Mouse (Mus musculus) kidney, adult 9 months (tissue): ENCODE measurements around the gene Msi1.

Experiments
- DNase-seq: peaks from one replicate; pipeline ENCODE4 v3.0.0; 2022

Msi1 gene

GRCm38 (mm10) chr5:115473191-115473590 is 43.8 kb downstream of the Msi1 start:
- DNase-seq, result no peak

- DNase-seq, result no peak
Measured at GRCm38 (mm10) chr5:115474174-115474828, 44.9 kb downstream of the Msi1 start.

- DNase-seq, result peak; percentile 78
Measured at GRCm38 (mm10) chr5:115475337-115476106, 46.1 kb downstream of the Msi1 start.

- DNase-seq, result no peak
Measured at GRCm38 (mm10) chr5:115476107-115476727, 46.8 kb downstream of the Msi1 start.

- DNase-seq, result no peak
Measured at GRCm38 (mm10) chr5:115479561-115479960, 50.2 kb downstream of the Msi1 start.

GRCm38 (mm10) chr5:115480101-115480500 is 50.7 kb downstream of the Msi1 start:
- DNase-seq, result no peak

- DNase-seq, result no peak
Measured at GRCm38 (mm10) chr5:115482390-115483265, 53.2 kb downstream of the Msi1 start.

- DNase-seq, result no peak
Measured at GRCm38 (mm10) chr5:115483385-115483784, 54.0 kb downstream of the Msi1 start.

GRCm38 (mm10) chr5:115483947-115484920 is 54.8 kb downstream of the Msi1 start, which contains the start of gene Sirt4:
Gene Sirt4 (minus strand): TSS chr5:115484725.
- peak; percentile 96 for DNase-seq

- no peak for DNase-seq
Measured at GRCm38 (mm10) chr5:115484996-115485395, 55.6 kb downstream of the Msi1 start.

- peak; percentile 69 for DNase-seq
Measured at GRCm38 (mm10) chr5:115485489-115486205, 56.2 kb downstream of the Msi1 start.

GRCm38 (mm10) chr5:115486726-115487125 is 57.3 kb downstream of the Msi1 start:
- DNase-seq, result no peak

GRCm38 (mm10) chr5:115487353-115487752 is 58.0 kb downstream of the Msi1 start:
- DNase-seq, result peak; percentile 12

GRCm38 (mm10) chr5:115487942-115488580 is 58.7 kb downstream of the Msi1 start:
- peak; percentile 18 for DNase-seq

GRCm38 (mm10) chr5:115488841-115489698 is 59.7 kb downstream of the Msi1 start:
- peak; percentile 86 for DNase-seq

GRCm38 (mm10) chr5:115489699-115490637 is 60.6 kb downstream of the Msi1 start:
- peak; percentile 93 for DNase-seq

GRCm38 (mm10) chr5:115490638-115491000 is 61.2 kb downstream of the Msi1 start:
- no peak for DNase-seq

GRCm38 (mm10) chr5:115491076-115491475 is 61.7 kb downstream of the Msi1 start:
- peak; percentile 22 for DNase-seq
